Mouse (Mus musculus): ENCODE data around the gene Cic. TPM values are rescaled to one million over a fixed set of nuclear protein-coding genes. Genes with fewer than 3 reads are reported as not detected.
"Not testable (repeated sequence)": the region's sequence is repeated elsewhere in the genome, so short reads cannot be mapped to it uniquely, and the experiment has no call there.

Cic gene
- polyA plus RNA-seq, 1 experiment from 2014 or later, result 19.4 TPM

DNA sequence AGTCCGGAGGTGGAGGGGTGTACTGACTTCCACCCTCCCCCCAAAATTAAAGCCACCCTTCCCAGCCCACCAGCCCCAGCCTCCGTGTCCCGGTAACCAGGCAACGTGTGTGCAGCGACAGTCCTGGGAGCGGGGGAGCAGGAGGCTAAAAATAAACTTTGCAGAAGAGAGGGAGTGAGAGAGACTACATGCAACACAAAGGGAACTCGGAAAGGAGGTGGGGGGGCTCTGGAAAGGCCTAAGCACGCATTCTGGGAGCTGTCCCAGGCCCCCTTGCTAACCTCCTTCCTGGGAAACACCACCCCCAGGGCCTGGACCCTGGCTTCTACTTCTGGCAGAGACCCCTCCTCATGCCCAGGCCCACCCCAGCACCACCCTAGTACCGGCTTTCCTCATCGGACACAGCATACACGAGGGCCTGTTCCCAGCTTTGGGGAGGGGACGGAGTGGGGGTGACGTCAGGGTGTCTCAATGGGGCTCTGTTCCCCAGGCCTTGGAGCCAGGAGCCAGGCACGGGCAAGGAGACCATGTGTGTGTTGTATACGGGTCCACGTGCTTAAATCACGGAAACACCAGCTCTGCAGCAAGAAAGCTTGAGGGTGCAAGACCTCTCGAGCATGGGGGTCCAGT is 19.4 kb upstream of the Cic start:
- DNase-seq (ENCODE audit: extremely low spot score, low spot score), result peak; percentile 55
- Histone ChIP-seq H3K4me3 (peak overlapping the region; percentile 98), H3K27ac (peak overlapping the region; percentile 98), H3K4me1 (peaks cover 62% of the 10 kb centered on the region), H3K36me3 (replicated peaks) (peaks cover 45% of the 10 kb centered on the region), H3K27me3 (ENCODE audit: poor library complexity, severe bottlenecking) (no peaks in the 10 kb centered on the region), H3K9me3 (no peaks in the 10 kb centered on the region)
- WGBS, result 1% methylated on average over 18 of the region's 18 CpGs

- Histone ChIP-seq H3K4me3 (peak overlapping the region; percentile 98), H3K9me3 (no peaks in the 10 kb centered on the region), H3K27me3 (ENCODE audit: poor library complexity, severe bottlenecking) (no peaks in the 10 kb centered on the region), H3K36me3 (replicated peaks) (peaks cover 38% of the 10 kb centered on the region), H3K4me1 (peaks cover 62% of the 10 kb centered on the region), H3K27ac (peak overlapping the region; percentile 98)
- DNase-seq (ENCODE audit: extremely low spot score, low spot score), result no peak
- under 1% methylated on average over 25 of the region's 25 CpGs for WGBS
These were observed 18.6 kb upstream of the Cic start for GRCm38 (mm10) chr7:25248846-25249313.

- no peaks in the 10 kb centered on the region for H3K27me3 ChIP-seq (ENCODE audit: poor library complexity, severe bottlenecking)
- DNase-seq (ENCODE audit: extremely low spot score, low spot score), result peak; percentile 82
- no peaks in the 10 kb centered on the region for H3K9me3 ChIP-seq
- H3K36me3 ChIP-seq (replicated peaks), result peaks cover 31% of the 10 kb centered on the region
- peak overlapping the region; percentile 98 for H3K27ac ChIP-seq
- peak overlapping the region; percentile 98 for H3K4me3 ChIP-seq
- H3K4me1 ChIP-seq, result peaks cover 61% of the 10 kb centered on the region
- under 1% methylated on average over 62 of the region's 73 CpGs for WGBS
These were observed 18.0 kb upstream of the Cic start for GRCm38 (mm10) chr7:25249314-25250140.

DNA sequence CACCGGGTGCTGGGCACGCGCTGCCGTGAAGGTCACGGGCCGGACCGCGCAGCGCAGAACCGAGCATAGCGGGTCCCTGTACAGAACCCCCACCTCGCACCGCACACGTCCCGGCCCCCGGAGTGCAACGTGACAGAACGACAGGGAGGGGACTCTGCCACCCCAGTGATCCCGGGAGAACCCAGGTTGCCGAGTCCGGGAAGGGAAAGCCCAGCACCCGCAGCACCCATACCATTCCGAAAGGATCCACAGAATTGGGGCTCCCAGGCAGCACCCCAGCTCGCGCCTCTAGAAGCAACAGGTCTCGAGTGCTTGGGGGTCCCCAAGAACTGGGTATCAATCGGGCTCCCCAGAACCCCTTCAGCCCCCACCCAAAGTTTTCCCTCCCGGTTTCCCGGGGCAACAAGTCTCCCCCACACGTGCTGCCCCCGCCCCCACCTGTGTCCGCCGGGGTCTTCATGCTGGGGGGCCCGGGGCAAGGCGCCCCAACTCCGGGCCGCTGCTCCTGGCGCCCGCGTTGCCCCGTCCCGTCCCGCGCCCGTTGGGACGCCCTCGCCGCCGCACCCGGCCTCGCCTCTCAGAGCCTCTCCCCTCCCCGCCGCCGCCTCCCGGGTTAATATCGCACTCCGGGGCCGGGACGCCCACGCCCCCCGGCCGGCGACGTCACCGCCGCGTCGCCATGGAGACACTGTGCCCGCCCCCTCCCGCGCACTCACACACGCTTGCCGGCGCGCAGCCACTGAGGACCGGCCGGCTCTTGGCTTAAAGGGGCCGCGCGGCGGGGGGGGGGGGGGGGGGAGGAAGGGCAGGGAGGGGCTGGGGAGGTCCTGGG is 17.1 kb upstream of the Cic start, which contains the start of gene Erf:
Gene Erf (minus strand): TSS at position 621 of the 832 bp plus-strand sequence.
- no peaks in the 10 kb centered on the region for H3K9me3 ChIP-seq
- WGBS, result under 1% methylated on average over 65 of the region's 81 CpGs
- H3K36me3 ChIP-seq (replicated peaks), result peaks cover 23% of the 10 kb centered on the region
- no peaks in the 10 kb centered on the region for H3K27me3 ChIP-seq (ENCODE audit: poor library complexity, severe bottlenecking)
- peaks cover 54% of the 10 kb centered on the region for H3K4me1 ChIP-seq
- DNase-seq (ENCODE audit: extremely low spot score, low spot score), result peak; percentile 95
- peak within 1 kb of the TSS; percentile 98 for H3K4me3 ChIP-seq
- peak within 1 kb of the TSS; percentile 98 for H3K27ac ChIP-seq

GRCm38 (mm10) chr7:25251071-25251791 is 16.3 kb upstream of the Cic start:
- H3K27ac ChIP-seq, result peak overlapping the region; percentile 98
- H3K27me3 ChIP-seq (ENCODE audit: poor library complexity, severe bottlenecking), result no peaks in the 10 kb centered on the region
- H3K4me1 ChIP-seq, result peaks cover 48% of the 10 kb centered on the region
- 2% methylated on average over 22 of the region's 22 CpGs for WGBS
- H3K9me3 ChIP-seq, result no peaks in the 10 kb centered on the region
- H3K4me3 ChIP-seq, result peak overlapping the region; percentile 98
- peaks cover 14% of the 10 kb centered on the region for H3K36me3 ChIP-seq (replicated peaks)
- peak; percentile 41 for DNase-seq (ENCODE audit: extremely low spot score, low spot score)

DNA sequence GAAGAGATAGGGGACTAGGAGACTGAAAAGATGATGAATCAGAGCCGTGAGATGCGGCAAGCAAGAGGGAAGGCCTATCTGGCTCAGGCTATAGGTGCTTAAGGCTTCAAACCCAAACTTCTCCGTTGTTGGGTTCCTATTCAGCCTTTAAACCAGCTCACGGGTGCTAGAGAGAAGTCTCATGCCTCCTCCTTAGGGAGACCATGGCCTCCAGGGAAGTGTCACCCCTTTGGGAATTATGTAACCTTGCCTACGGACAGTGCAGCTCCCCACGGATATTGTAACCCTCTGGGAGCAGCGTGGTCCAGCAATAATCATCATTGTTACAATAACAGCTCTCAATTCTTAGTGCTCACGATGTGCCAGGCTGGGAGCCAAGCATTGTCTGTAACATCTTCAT is 15.7 kb upstream of the Cic start:
- 18% methylated on average over 8 of the region's 8 CpGs for WGBS
- DNase-seq (ENCODE audit: extremely low spot score, low spot score), result no peak

DNA sequence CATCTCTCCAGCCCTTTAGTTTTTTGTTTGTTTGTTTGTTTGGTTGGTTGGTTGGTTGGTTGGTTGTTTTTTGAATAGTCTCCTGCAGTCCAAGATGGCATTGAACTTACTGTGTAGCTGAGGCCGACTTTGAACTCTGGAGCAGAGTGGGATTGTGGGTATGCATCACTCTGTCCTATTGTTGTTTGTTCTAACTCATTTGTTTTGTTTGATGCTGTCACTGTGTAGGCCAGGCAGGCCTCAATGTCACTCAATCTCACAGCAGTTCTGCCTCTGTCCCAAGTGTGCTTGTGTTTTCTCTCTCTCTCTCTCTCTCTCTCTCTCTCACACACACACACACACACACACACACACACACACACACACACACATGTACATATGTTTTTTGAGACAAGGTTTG is 5.6 kb upstream of the Cic start:
- no peak overlapping the region for H3K27ac ChIP-seq
- H3K4me3 ChIP-seq, result no peak overlapping the region
- no peak for DNase-seq (ENCODE audit: extremely low spot score, low spot score)
- peaks cover 21% of the 10 kb centered on the region for H3K4me1 ChIP-seq
- H3K9me3 ChIP-seq, result no peaks in the 10 kb centered on the region; the same call in 1 of the 2 replicates
- peaks cover 6% of the 10 kb centered on the region; the same call in 1 of the 2 replicates for H3K27me3 ChIP-seq (ENCODE audit: poor library complexity, severe bottlenecking)
- 75% methylated on average over 1 of the region's 1 CpGs for WGBS
- H3K36me3 ChIP-seq (replicated peaks), result no peaks in the 10 kb centered on the region

More for the DNA sequence above, 15.7 kb upstream of the Cic start:
- H3K9me3 ChIP-seq, result no peaks in the 10 kb centered on the region
- peaks cover 43% of the 10 kb centered on the region for H3K4me1 ChIP-seq
- no peaks in the 10 kb centered on the region for H3K27me3 ChIP-seq (ENCODE audit: poor library complexity, severe bottlenecking)
- peak overlapping the region; percentile 98 for H3K4me3 ChIP-seq
- H3K36me3 ChIP-seq (replicated peaks), result peaks cover 8% of the 10 kb centered on the region
- peak overlapping the region; percentile 98 for H3K27ac ChIP-seq

DNA sequence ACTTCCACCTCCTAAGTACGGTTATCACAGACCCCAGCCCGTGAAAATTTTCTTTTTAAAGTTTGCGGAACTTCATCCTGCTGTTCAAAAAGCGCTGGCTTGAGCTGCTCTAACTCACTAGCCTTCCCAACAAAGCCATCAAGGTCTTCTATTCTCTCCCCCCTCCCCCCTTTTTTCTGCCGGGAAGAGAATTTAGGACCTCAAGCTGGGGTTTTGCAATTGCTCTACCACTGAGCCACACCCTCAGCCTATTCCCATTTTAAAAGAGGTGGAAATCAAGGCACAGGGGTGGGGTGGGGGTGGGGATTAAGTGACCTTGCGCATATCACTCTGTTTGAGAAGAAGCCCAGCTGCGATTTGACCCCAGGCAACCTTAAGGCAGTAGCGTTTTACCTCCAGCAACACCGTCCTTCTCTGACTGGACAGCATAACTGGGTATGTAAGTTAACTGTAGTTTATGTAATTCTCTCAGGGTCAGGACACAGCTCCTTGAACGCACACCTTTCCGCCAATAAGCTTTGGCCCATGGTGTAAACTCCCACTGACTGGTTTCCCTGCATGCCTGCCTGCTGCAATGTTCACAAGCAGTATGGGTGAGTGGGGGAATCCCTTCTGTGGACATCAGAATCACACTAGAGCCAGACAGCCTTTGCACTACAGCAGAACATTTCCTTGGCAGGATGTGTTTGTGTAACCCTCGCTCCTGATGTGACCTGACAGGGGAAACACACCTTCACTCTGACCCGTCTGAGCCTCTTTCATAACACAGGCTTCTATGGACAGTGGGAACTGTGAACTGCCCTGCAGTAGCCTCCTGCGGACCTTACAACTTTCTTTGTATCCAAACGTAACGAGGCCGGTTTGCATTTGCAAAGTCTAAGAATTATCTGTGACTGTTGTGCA is 3.3 kb upstream of the Cic start:
- Histone ChIP-seq H3K4me1 (peaks cover 33% of the 10 kb centered on the region), H3K9me3 (no peaks in the 10 kb centered on the region; the same call in 1 of the 2 replicates), H3K27me3 (ENCODE audit: poor library complexity, severe bottlenecking) (peaks cover 6% of the 10 kb centered on the region; the same call in 1 of the 2 replicates), H3K27ac (peak overlapping the region; percentile 22; the same call in 1 of the 2 replicates), H3K36me3 (replicated peaks) (no peaks in the 10 kb centered on the region), H3K4me3 (peak overlapping the region; percentile 16; the same call in 1 of the 2 replicates)
- WGBS, result 23% methylated on average over 17 of the region's 17 CpGs
- no peak for DNase-seq (ENCODE audit: extremely low spot score, low spot score)

- H3K27ac ChIP-seq; DNase-seq (ENCODE audit: extremely low spot score, low spot score); H3K4me3 ChIP-seq; H3K9me3 ChIP-seq; H3K36me3 ChIP-seq (replicated peaks); H3K27me3 ChIP-seq (ENCODE audit: poor library complexity, severe bottlenecking): not testable (repeated sequence)
- peaks cover 44% of the 10 kb centered on the region for H3K4me1 ChIP-seq
- WGBS, result 92% methylated on average over 5 of the region's 5 CpGs
These were observed 1.8 kb upstream of the Cic start for GRCm38 (mm10) chr7:25265743-25266142.

DNA sequence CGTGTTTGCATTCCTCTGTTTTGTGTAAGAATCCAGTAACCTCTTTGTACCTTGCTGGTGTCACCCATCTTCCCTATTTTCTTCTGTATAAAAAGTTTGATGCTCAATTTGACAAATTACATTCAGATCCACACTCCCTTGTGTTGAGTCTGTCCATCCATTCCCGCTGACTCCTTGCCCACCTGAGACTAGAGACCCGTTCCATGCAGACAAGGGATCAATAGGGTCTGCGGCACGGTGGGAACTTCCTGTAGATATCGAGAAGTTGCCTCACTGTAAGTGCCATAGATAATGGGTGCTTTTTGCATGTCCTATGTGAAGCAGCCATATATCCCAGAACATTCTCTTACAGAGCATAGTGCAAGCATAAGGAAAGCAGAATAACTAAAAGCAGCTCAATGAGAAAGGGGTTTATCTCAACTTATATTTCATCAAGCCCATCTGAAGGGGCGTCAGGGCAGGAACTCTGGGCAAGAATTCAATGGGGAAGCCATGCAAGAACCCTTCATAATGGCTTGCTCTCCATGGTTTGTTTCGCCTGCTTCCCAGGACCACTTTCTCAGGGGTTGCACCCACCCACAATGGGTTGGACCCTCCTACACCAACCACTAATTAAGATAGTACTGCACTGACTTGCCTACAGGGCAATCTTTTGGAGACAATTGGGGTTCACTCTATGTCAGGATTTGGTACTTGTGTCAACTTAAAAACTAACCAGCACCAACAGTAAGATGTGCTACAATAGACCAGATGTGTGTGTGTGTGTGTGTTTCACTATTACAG is 1.1 kb upstream of the Cic start:
- Histone ChIP-seq H3K4me3 (peak overlapping the region; percentile 86; the same call in 1 of the 2 replicates), H3K4me1 (peaks cover 45% of the 10 kb centered on the region), H3K27ac (peak overlapping the region; percentile 95), H3K27me3 (ENCODE audit: poor library complexity, severe bottlenecking) (peaks cover 6% of the 10 kb centered on the region; the same call in 1 of the 2 replicates), H3K36me3 (replicated peaks) (peaks cover 7% of the 10 kb centered on the region), H3K9me3 (no peaks in the 10 kb centered on the region)
- WGBS, result 91% methylated on average over 8 of the region's 8 CpGs
- DNase-seq (ENCODE audit: extremely low spot score, low spot score), result no peak
